Mouse (Mus musculus) inflammation-experienced regulatory T-cells (primary cell): ENCODE measurements around the gene Psmg3. TPM values are rescaled to one million over a fixed set of nuclear protein-coding genes. Genes with fewer than 3 reads are reported as not detected.

ENCODE experiments used
- polyA plus RNA-seq, 2 experiments: library from polyadenylated mRNA; unstranded; fragments of 100-300 nt; shearing (Covaris generic); gene quantifications; one replicate each; pipeline ENCODE4 v1.2.1; 2017

The Psmg3 gene
- 10 to 100 TPM; 46.9 to 56.4 TPM for polyA plus RNA-seq

DNA sequence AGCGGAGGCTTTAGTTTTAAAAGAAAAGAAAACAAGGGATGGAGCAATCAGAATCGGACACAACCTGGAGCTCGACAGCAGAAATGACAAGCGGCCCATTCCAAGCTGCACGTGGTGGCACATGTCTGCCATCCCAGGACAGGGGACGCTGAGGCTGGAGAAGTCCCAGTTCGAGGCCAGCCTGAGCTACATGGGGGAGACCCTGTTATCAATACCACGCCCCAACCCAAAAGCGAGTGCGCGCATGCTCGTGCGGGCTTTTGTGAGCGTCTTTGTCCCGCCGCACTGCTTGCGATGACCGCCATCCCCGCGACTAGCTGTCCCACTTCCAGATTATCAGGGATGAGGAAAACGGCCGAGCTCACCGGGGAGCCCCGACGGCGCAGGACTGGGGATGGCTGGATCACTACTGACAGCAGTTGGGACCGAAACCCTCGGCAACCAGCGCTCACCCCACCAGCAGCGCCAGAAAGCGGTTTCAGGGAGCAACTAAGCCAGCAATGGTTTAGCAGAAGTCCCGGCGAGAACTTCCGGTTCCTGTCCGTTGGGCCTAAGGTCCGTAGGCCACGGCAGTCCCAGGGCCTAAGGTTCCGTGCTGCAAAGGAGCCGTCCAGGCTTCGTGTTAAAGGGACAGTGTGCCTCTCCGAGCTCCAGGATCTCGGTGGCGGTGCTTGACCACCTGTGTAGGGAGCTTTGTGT, at the start of gene Psmg3, which contains the start of gene Gm26938:
Psmg3 (minus strand) TSS at position 529 of the 699 bp plus-strand sequence.
Gm26938 (minus strand) TSS at position 51 of the 699 bp plus-strand sequence.

DNA sequence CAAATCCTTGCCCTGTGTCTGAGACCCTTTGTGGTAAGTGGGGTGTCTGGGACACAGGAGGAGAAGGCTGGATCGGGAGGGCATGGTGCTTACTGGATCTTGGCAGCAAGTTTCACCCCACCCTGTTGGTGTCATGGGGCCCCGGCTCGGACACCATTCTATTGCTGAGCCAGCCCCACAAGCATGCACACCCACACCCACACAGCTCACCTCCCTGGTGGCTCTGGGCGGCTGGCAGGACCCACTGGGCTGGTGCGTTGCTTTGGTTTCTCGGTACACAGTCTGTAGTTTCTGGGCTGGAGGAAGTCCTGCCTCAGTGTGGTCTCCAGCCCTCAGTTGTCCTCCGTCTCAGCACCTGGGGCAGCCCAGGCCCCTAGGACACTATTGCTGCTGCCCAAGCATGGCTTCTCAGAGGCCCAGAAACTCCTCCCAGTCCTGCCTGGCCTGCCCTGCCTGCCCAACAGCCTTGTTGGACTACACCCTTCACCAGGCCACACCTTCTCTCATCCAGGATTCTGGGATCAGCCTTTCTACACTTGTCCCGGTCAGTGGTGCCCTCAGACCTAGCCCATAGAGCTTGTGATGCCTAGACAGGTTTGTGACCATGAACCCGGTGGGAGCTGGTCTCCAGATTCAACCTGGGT, 7.0 kb downstream of the Psmg3 start, which contains the start of gene Tmem184a:
Tmem184a (minus strand) TSS at position 380 of the 644 bp plus-strand sequence.

DNA sequence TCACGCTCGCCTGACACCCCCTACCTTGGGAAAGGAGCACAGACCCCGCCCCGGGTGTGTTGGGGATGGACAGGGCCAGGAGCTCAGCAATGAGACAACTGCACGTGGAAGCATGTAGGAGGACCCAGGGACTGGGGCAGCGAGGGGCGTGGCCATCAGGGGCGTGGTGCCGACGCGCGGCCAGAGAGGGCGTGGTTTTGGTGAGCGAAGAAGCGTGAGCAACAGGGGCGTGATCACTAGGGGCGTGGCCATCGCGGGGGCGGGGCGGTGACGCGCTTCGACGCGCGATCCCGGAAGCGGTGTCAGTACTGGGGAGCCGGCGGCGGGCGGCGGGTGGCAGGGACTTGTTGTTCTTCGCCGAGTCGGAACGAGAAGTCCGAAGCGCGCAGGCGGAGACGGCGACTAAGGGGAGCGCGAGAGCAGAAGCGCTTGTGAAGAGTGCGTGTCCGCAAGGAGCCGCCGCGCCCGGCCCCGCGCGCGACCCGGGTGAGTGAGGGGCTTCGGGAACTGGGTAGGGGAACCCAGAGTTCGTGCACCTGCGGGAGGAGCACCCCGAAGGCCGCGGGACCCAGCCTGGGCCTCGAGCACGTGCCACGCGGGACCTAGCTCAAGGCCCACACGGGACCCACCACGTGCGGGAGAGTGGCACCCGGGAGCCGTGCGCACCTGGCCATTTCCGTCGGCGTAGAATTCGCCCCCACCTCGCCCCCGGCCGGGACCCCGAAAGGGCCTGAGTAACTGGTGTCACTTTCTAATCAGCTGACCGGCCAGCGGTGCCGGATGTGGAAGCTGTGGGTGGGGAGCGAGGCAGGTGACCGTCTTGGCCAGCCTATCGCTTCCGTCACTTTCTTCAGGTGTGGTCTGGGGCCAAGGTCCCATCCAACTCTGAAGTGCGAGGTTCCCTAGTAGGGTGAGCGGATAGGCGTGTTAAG, 35.2 kb downstream of the Psmg3 start, which contains the start of gene Mafk:
Mafk (plus strand) TSS at position 287 of the 932 bp plus-strand sequence.

DNA sequence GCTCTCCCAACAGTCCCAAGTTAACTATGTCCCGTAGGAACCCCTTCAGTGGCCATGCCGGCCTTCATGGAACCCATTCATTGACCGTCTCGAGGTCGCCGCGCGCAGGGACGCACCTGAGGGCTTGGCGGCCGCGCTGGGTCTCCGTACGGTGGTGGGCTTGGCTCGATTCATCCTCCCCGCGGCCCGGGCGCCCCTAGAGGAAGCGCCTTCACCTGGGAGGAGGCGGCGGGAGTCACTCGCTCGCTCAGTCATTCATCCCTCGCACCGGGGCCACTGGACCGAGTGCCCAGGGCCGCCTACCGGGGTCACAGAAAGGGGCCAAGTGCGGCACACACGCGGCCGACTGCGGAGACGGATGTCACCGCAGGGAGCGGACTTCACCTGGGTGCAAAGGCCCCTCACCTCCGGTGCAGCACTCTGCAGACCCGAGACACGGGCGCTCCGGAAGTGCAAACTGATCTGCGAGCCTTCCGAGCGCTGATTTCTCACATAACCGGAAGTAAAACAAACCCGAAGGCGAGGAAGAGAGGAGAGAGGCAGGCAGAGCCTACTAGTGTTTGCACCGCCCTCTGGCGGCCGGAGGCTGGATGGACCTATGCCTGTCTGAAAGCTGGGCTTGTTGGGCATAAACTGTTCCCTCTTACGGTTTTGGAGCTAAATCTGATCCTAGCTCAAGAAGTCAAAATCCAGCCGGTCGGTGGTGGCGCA, 51.3 kb downstream of the Psmg3 start, which contains the start of gene Ints1:
Ints1 (minus strand) TSS at position 459 of the 711 bp plus-strand sequence.

Other genes with a start within 250 kb of the Psmg3 start
- under 1 TPM in 1 of 2 experiments, not detected in 1; 0.16 TPM for gene Micall2, start 90.5 kb downstream of the Psmg3 start, polyA plus RNA-seq
- 10 to 100 TPM; 31.4 to 47.7 TPM for gene Ints1, start 51.2 kb downstream of the Psmg3 start, polyA plus RNA-seq
- gene Mafk, start 35.4 kb downstream of the Psmg3 start, polyA plus RNA-seq = 10 to 100 TPM; 31.9 to 35.0 TPM
- gene Tmem184a, start 7.0 kb downstream of the Psmg3 start, polyA plus RNA-seq = 1 to 10 TPM in 1 of 2 experiments, under 1 TPM in 1; 0.25 to 1.0 TPM
- under 1 TPM in 1 of 2 experiments, not detected in 1; 0.76 TPM for gene Gm26938, start 478 bp downstream of the Psmg3 start, polyA plus RNA-seq
- under 1 TPM in 1 of 2 experiments, not detected in 1; 0.11 TPM for gene Elfn1, start 81.1 kb upstream of the Psmg3 start, polyA plus RNA-seq